Mouse (Mus musculus): Measurements from ENCODE around the gene Fbxw8.

DNA sequence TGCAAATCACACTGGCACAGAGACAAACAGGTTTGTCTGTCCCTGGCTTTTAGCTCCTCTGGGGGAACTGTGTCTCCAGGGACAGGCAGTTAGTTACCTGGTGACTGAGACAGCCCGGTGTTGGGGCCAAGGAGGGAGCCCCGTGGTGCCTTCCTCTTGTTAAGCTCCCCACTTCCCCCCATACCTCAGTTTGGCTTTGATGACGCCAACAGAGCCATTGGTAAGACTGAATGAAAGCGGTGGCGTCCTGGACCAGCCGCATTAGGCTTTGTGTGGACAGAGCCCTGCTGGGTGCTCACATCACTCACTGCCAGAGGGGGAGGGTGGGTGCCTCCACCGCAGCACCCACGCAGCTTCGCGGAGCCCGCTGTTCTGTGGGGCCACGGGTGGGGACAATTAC, 129.4 kb downstream of the Fbxw8 start:
- no peak for TF ChIP-seq CTCF (IDR thresholded peaks at IDR 0.05; ENCODE audit: low read depth)
- no peak for TF ChIP-seq EP300 (IDR thresholded peaks at IDR 0.05; ENCODE audit: low read depth)

Data from liver, embryonic 14.5 days (tissue).